Mouse (Mus musculus) cortical plate, adult 2 months (tissue): ENCODE data around the gene Gm13762.

Experiments
- CTCF ChIP-seq: fragments of 200-500 bp; IDR thresholded peaks from 2 replicates; pipeline ENCODE4 v1.5.1; 2011; ENCODE audit warnings: mild to moderate bottlenecking, control low read depth, low read length; ENCODE audit not compliant: insufficient read depth; ENCODE audit errors: extremely low read depth
- POLR2A ChIP-seq: fragments of 200-500 bp; IDR thresholded peaks from 2 replicates; pipeline ENCODE4 v1.6.1; 2011; ENCODE audit warnings: mild to moderate bottlenecking, low read length, control low read depth; ENCODE audit not compliant: insufficient read depth; ENCODE audit errors: extremely low read depth

DNA sequence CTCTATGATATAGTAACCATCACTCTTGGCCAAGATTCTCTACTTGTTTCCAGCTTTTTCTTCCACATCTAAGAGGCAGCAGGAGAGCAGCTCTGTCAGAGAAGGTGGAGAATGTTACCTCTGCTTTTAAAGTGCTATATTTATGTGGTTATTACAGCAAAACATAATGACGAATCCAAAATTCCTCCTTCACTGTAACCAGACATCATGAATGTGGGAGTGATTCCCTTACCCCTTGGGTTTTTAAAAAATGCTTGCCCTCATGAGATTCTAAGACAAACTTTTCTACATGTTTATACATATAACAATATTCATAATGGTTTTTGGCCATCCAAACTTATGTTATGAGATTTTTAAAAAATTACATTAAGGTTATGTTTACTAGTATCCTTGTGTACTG lies 12.5 kb upstream of the Gm13762 start, which contains the start of gene Olfr1214:
- TF ChIP-seq POLR2A (no peak), CTCF (no peak)
